Mouse (Mus musculus) liver, embryonic 12.5 days (tissue): Measurements from ENCODE around the gene Stx6. TPM values are rescaled to one million over a fixed set of nuclear protein-coding genes. Genes with fewer than 3 reads are reported as not detected.

Source experiments
- ATAC-seq: fragments of 200-750 bp; cut with Nextera tagmentation; 2 replicates; pipeline ENCODE4 v1.8.0; 2017; ENCODE audit warnings: moderate number of reproducible peaks, mild to moderate bottlenecking, moderate library complexity
- H3K27ac ChIP-seq: fragments of 300-500 bp; sonication (generic); 2 replicates; pipeline ENCODE4 v1.5.1; 2016; ENCODE audit warnings: mild to moderate bottlenecking
- H3K27me3 ChIP-seq: fragments of 300-500 bp; sonication (generic); replicated peaks from 2 replicates; pipeline ENCODE4 v1.6.1; 2016; ENCODE audit warnings: mild to moderate bottlenecking, moderate library complexity
- H3K36me3 ChIP-seq: fragments of 300-500 bp; sonication (generic); 2 replicates; pipeline ENCODE4 v1.6.1; 2016; ENCODE audit warnings: mild to moderate bottlenecking, moderate library complexity
- H3K4me1 ChIP-seq: fragments of 300-500 bp; sonication (generic); 2 replicates; pipeline ENCODE4 v1.6.1; 2016
- H3K4me2 ChIP-seq: fragments of 300-500 bp; sonication (generic); 2 replicates; pipeline ENCODE4 v1.6.1; 2016; ENCODE audit warnings: mild to moderate bottlenecking, moderate library complexity
- H3K4me3 ChIP-seq: fragments of 300-500 bp; sonication (generic); 2 replicates; pipeline ENCODE4 v1.5.1; 2016; ENCODE audit warnings: mild to moderate bottlenecking, moderate library complexity
- H3K9ac ChIP-seq: fragments of 300-500 bp; sonication (generic); 2 replicates; pipeline ENCODE4 v1.6.1; 2016; ENCODE audit warnings: mild to moderate bottlenecking, moderate library complexity
- H3K9me3 ChIP-seq: fragments of 300-500 bp; sonication (generic); replicated peaks from 2 replicates; pipeline ENCODE4 v1.6.1; 2016; ENCODE audit warnings: mild to moderate bottlenecking, moderate library complexity
- WGBS: fragments of 180-500 bp; shearing (Covaris S2); methylation state at CpG from one replicate; pipeline ENCODE4 v1.1.7; 2016; ENCODE audit not compliant: insufficient replicate concordance; 5-methylcytosine and 5-hydroxymethylcytosine counted together
- polyA plus RNA-seq: library from polyadenylated mRNA; unstranded; fragments of >200 nt; fragmentation: Nextera tagmentation; extraction: Ambion mirVana; gene quantifications from 2 replicates; pipeline ENCODE4 v1.2.1, GENCODE M21; 2016

The Stx6 gene
- polyA plus RNA-seq, 1 experiment from 2014 or later = 21.8 TPM

DNA sequence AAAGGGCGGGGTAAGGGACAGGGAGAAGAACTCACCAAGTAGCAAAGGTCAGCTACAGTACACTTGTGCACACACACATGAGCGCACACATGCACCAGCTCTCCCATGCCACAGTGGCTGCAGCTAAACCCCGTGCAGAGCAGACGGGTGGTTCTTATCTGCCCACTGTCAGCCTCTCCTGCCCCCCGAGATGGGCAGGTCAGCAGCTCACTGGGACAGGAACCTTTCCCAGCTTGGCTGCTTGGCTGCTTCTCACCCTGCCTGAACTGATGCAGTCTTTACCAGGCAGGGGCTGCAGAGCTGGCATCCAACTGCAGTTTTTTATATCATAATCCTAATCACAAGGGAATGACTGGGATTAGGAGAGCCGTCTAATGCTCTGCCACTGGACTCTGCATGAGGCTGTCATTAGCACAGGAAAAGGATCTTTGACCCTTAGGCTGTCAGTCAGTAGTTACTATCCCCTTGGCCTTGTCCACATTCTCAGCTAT is 94.2 kb downstream of the Stx6 start:
- Histone ChIP-seq H3K27ac (no peak overlapping the region), H3K9ac (no peak overlapping the region), H3K4me2 (no peak overlapping the region), H3K27me3 (peaks cover 21% of the 10 kb centered on the region), H3K4me1 (peaks cover 13% of the 10 kb centered on the region), H3K9me3 (no peaks in the 10 kb centered on the region), H3K36me3 (no peaks in the 10 kb centered on the region), H3K4me3 (no peak overlapping the region)
- ATAC-seq = peak; percentile 68
- 28% methylated on average over 6 of the region's 6 CpGs for WGBS

DNA sequence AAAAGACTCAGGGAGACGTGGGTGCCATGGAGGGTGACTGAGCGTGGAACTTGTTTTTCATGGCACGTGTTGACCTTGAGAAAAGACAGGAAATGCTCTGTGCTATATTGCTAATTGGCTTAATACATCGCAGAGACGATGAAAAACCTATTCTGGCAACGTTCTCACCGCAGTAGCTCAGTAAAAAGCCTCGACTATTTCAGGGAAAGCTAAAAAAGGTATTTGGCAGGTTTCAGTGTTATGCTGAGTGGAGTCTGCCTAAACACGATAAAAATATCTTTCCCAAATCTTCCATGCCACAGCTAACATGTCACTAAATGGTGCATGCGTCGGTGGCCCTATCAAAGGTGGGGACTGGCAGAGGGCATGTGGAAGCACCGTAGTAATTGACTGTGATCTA is 94.6 kb downstream of the Stx6 start:
- H3K27ac ChIP-seq = no peak overlapping the region
- no peak overlapping the region for H3K4me3 ChIP-seq
- H3K27me3 ChIP-seq = peaks cover 17% of the 10 kb centered on the region
- H3K9me3 ChIP-seq = no peaks in the 10 kb centered on the region
- no peak overlapping the region for H3K4me2 ChIP-seq
- WGBS = 61% methylated on average over 12 of the region's 12 CpGs
- H3K36me3 ChIP-seq = no peaks in the 10 kb centered on the region
- no peak for ATAC-seq
- H3K4me1 ChIP-seq = peaks cover 13% of the 10 kb centered on the region
- no peak overlapping the region for H3K9ac ChIP-seq

DNA sequence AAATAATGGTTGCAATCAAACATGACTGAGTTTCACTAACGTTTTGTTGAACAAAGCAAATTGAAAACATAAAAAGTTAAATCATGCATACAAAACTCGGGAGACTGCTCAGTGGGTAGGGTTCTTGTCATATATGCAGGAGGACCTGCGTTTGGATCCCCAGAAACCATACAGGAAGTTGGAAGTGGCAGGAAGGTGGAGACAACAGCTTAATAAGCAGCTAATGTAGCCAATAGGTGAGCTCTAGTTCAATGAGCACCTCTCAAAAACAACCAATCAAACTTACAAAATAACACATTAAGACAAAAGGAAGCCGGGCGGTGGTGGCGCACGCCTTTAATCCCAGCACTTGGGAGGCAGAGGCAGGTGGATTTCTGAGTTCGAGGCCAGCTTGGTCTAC is 95.8 kb downstream of the Stx6 start:
- no peak overlapping the region for H3K27ac ChIP-seq
- peaks cover 13% of the 10 kb centered on the region for H3K4me1 ChIP-seq
- H3K9ac ChIP-seq = no peak overlapping the region
- peaks cover 8% of the 10 kb centered on the region for H3K27me3 ChIP-seq
- no peak overlapping the region for H3K4me2 ChIP-seq
- 68% methylated on average over 8 of the region's 8 CpGs for WGBS
- no peak for ATAC-seq
- H3K9me3 ChIP-seq = no peaks in the 10 kb centered on the region
- no peak overlapping the region for H3K4me3 ChIP-seq
- no peaks in the 10 kb centered on the region for H3K36me3 ChIP-seq

Other genes with a start within 250 kb of the Stx6 start
- 6.1 and 6.9 TPM in 2 replicates for gene Ier5, start 59.1 kb upstream of the Stx6 start, polyA plus RNA-seq
- gene Mr1, start 11.9 kb upstream of the Stx6 start, polyA plus RNA-seq = 0.49 and 0.62 TPM in 2 replicates
- 0.28 and 0.46 TPM in 2 replicates for gene BC034090, start 85.7 kb downstream of the Stx6 start, polyA plus RNA-seq